Mouse (Mus musculus) limb, embryonic 13.5 days (tissue): Measurements from ENCODE around the gene Llgl2. TPM values are rescaled to one million over a fixed set of nuclear protein-coding genes. Genes with fewer than 3 reads are reported as not detected.

Experiments
- ATAC-seq: fragments of 200-750 bp; cut with Nextera tagmentation; 2 replicates; pipeline ENCODE4 v1.8.0; 2017; ENCODE audit warnings: low read depth, moderate number of reproducible peaks, moderate TSS enrichment; ENCODE audit not compliant: low FRiP score
- H3K27ac ChIP-seq: fragments of 300-500 bp; sonication (generic); 2 replicates; pipeline ENCODE4 v1.5.1; 2015; ENCODE audit warnings: inconsistent platforms, mild to moderate bottlenecking, moderate library complexity
- H3K27me3 ChIP-seq: fragments of 300-500 bp; sonication (generic); 2 replicates; pipeline ENCODE4 v1.6.1; 2015; ENCODE audit warnings: mild to moderate bottlenecking, inconsistent platforms
- H3K36me3 ChIP-seq: fragments of 300-500 bp; sonication (generic); 2 replicates; pipeline ENCODE4 v1.6.1; 2015; ENCODE audit warnings: inconsistent platforms, mild to moderate bottlenecking, moderate library complexity
- H3K4me1 ChIP-seq: fragments of 300-500 bp; sonication (generic); 2 replicates; pipeline ENCODE4 v1.6.1; 2015; ENCODE audit warnings: inconsistent platforms
- H3K4me2 ChIP-seq: fragments of 300-500 bp; sonication (generic); replicated peaks from 2 replicates; pipeline ENCODE4 v1.6.1; 2015; ENCODE audit warnings: inconsistent platforms, mild to moderate bottlenecking, moderate library complexity
- H3K4me3 ChIP-seq: fragments of 300-500 bp; sonication (generic); 2 replicates; pipeline ENCODE4 v1.5.1; 2015; ENCODE audit warnings: moderate library complexity, mild to moderate bottlenecking, inconsistent platforms
- H3K9ac ChIP-seq: fragments of 300-500 bp; sonication (generic); 2 replicates; pipeline ENCODE4 v1.6.1; 2015; ENCODE audit warnings: mild to moderate bottlenecking, inconsistent platforms
- H3K9me3 ChIP-seq: fragments of 300-500 bp; sonication (generic); 2 replicates; pipeline ENCODE4 v1.6.1; 2016; ENCODE audit warnings: inconsistent platforms
- WGBS: fragments of 180-500 bp; shearing (Covaris S2); methylation state at CpG from one replicate; pipeline ENCODE4 v1.1.7; 2015; 5-methylcytosine and 5-hydroxymethylcytosine counted together
- polyA plus RNA-seq: library from polyadenylated mRNA; unstranded; fragments of >200 nt; fragmentation: Nextera tagmentation; extraction: Ambion mirVana; gene quantifications from 2 replicates; pipeline ENCODE4 v1.2.1, GENCODE M21; 2015

Llgl2 gene
- polyA plus RNA-seq, 1 experiment from 2014 or later = 6.0 TPM

GRCm38 (mm10) chr11:115792353-115792752, 31.5 kb upstream of the Llgl2 start:
- 89% methylated on average over 14 of the region's 14 CpGs for WGBS
- no peak for ATAC-seq
- peaks cover 97% of the 10 kb centered on the region for H3K36me3 ChIP-seq
- H3K4me1 ChIP-seq = no peaks in the 10 kb centered on the region
- no peak overlapping the region for H3K4me3 ChIP-seq
- no peak overlapping the region for H3K4me2 ChIP-seq
- H3K27me3 ChIP-seq = no peaks in the 10 kb centered on the region
- H3K9ac ChIP-seq = no peak overlapping the region
- no peak overlapping the region for H3K27ac ChIP-seq
- H3K9me3 ChIP-seq = no peaks in the 10 kb centered on the region

- WGBS = 86% methylated on average over 15 of the region's 15 CpGs
- no peaks in the 10 kb centered on the region for H3K27me3 ChIP-seq
- no peak for ATAC-seq
- H3K27ac ChIP-seq = no peak overlapping the region; the same call in 1 of the 2 replicates
- no peaks in the 10 kb centered on the region for H3K9me3 ChIP-seq
- H3K9ac ChIP-seq = no peak overlapping the region
- no peaks in the 10 kb centered on the region for H3K4me1 ChIP-seq
- H3K4me2 ChIP-seq = no peak overlapping the region
- H3K4me3 ChIP-seq = no peak overlapping the region
- H3K36me3 ChIP-seq = peaks cover 99% of the 10 kb centered on the region
Measured at GRCm38 (mm10) chr11:115796898-115797297, 27.0 kb upstream of the Llgl2 start.

- no peak overlapping the region for H3K4me3 ChIP-seq
- H3K9ac ChIP-seq = no peak overlapping the region
- H3K27me3 ChIP-seq = no peaks in the 10 kb centered on the region
- no peak for ATAC-seq
- peaks cover 99% of the 10 kb centered on the region for H3K36me3 ChIP-seq
- 85% methylated on average over 9 of the region's 9 CpGs for WGBS
- no peaks in the 10 kb centered on the region for H3K4me1 ChIP-seq
- H3K27ac ChIP-seq = no peak overlapping the region
- H3K4me2 ChIP-seq = no peak overlapping the region
- H3K9me3 ChIP-seq = no peaks in the 10 kb centered on the region
Measured at GRCm38 (mm10) chr11:115797665-115798064, 26.2 kb upstream of the Llgl2 start.

- H3K4me2 ChIP-seq = no peak overlapping the region
- no peaks in the 10 kb centered on the region for H3K4me1 ChIP-seq
- no peaks in the 10 kb centered on the region for H3K9me3 ChIP-seq
- H3K4me3 ChIP-seq = no peak overlapping the region
- H3K9ac ChIP-seq = no peak overlapping the region
- no peaks in the 10 kb centered on the region for H3K27me3 ChIP-seq
- ATAC-seq = no peak
- H3K36me3 ChIP-seq = peaks cover 95% of the 10 kb centered on the region
- WGBS = 88% methylated on average over 18 of the region's 18 CpGs
- no peak overlapping the region for H3K27ac ChIP-seq
Measured at GRCm38 (mm10) chr11:115800981-115801380, 22.9 kb upstream of the Llgl2 start.

GRCm38 (mm10) chr11:115803072-115803709, 20.7 kb upstream of the Llgl2 start:
- Histone ChIP-seq H3K9me3 (no peaks in the 10 kb centered on the region), H3K36me3 (peaks cover 94% of the 10 kb centered on the region), H3K4me3 (no peak overlapping the region), H3K4me2 (no peak overlapping the region), H3K27me3 (no peaks in the 10 kb centered on the region), H3K9ac (no peak overlapping the region), H3K4me1 (peaks cover 12% of the 10 kb centered on the region), H3K27ac (no peak overlapping the region)
- WGBS = 91% methylated on average over 24 of the region's 24 CpGs
- ATAC-seq = no peak

- Histone ChIP-seq H3K9ac (no peak overlapping the region), H3K36me3 (peaks cover 84% of the 10 kb centered on the region), H3K27ac (no peak overlapping the region), H3K4me1 (peaks cover 31% of the 10 kb centered on the region), H3K4me3 (no peak overlapping the region), H3K4me2 (no peak overlapping the region), H3K27me3 (no peaks in the 10 kb centered on the region), H3K9me3 (no peaks in the 10 kb centered on the region)
- WGBS = 94% methylated on average over 7 of the region's 7 CpGs
- no peak for ATAC-seq
Measured at GRCm38 (mm10) chr11:115805005-115805404, 18.8 kb upstream of the Llgl2 start.

- whole genome bisulfite sequencing = 91% methylated on average over 10 of the region's 10 CpGs
- no peak overlapping the region for H3K27ac ChIP-seq
- H3K4me3 ChIP-seq = no peak overlapping the region
- H3K27me3 ChIP-seq = no peaks in the 10 kb centered on the region
- no peaks in the 10 kb centered on the region for H3K9me3 ChIP-seq
- ATAC-seq = no peak
- H3K9ac ChIP-seq = no peak overlapping the region
- H3K4me1 ChIP-seq = peaks cover 42% of the 10 kb centered on the region
- no peak overlapping the region for H3K4me2 ChIP-seq
- H3K36me3 ChIP-seq = peaks cover 84% of the 10 kb centered on the region
Measured at GRCm38 (mm10) chr11:115806154-115806553, 17.7 kb upstream of the Llgl2 start.

GRCm38 (mm10) chr11:115807306-115807705, 16.5 kb upstream of the Llgl2 start:
- Histone ChIP-seq H3K36me3 (peaks cover 82% of the 10 kb centered on the region), H3K4me3 (no peak overlapping the region), H3K9me3 (no peaks in the 10 kb centered on the region), H3K27ac (no peak overlapping the region), H3K27me3 (no peaks in the 10 kb centered on the region), H3K4me2 (0 out of 2 replicates have a peak overlapping the region, but pooled peaks have one; percentile 96), H3K4me1 (peaks cover 54% of the 10 kb centered on the region), H3K9ac (no peak overlapping the region)
- ATAC-seq = no peak
- WGBS = 74% methylated on average over 6 of the region's 6 CpGs

GRCm38 (mm10) chr11:115807971-115808370, 15.9 kb upstream of the Llgl2 start:
- no peak for ATAC-seq
- peak overlapping the region; percentile 51; the same call in 1 of the 2 replicates for H3K9ac ChIP-seq
- H3K27ac ChIP-seq = no peak overlapping the region; the same call in 1 of the 2 replicates
- H3K4me2 ChIP-seq = peak overlapping the region; percentile 96
- no peaks in the 10 kb centered on the region for H3K9me3 ChIP-seq
- H3K36me3 ChIP-seq = peaks cover 75% of the 10 kb centered on the region
- H3K27me3 ChIP-seq = no peaks in the 10 kb centered on the region
- H3K4me1 ChIP-seq = peaks cover 59% of the 10 kb centered on the region
- peak overlapping the region; percentile 5; the same call in 1 of the 2 replicates for H3K4me3 ChIP-seq
- 80% methylated on average over 11 of the region's 11 CpGs for WGBS

GRCm38 (mm10) chr11:115808696-115809310, 15.0 kb upstream of the Llgl2 start:
- Histone ChIP-seq H3K27me3 (no peaks in the 10 kb centered on the region), H3K4me3 (peak overlapping the region; percentile 5), H3K4me1 (peaks cover 59% of the 10 kb centered on the region), H3K9ac (peak overlapping the region; percentile 51), H3K9me3 (no peaks in the 10 kb centered on the region), H3K36me3 (peaks cover 67% of the 10 kb centered on the region), H3K27ac (peak overlapping the region; percentile 76), H3K4me2 (peak overlapping the region; percentile 96)
- peak; percentile 14; the same call in 1 of the 2 replicates for ATAC-seq
- WGBS = 27% methylated on average over 10 of the region's 10 CpGs

GRCm38 (mm10) chr11:115809311-115809781, 14.5 kb upstream of the Llgl2 start:
- Histone ChIP-seq H3K4me2 (peak overlapping the region; percentile 96), H3K36me3 (peaks cover 63% of the 10 kb centered on the region), H3K9me3 (no peaks in the 10 kb centered on the region), H3K27me3 (no peaks in the 10 kb centered on the region), H3K4me3 (peak overlapping the region; percentile 5), H3K4me1 (peaks cover 62% of the 10 kb centered on the region), H3K27ac (peak overlapping the region; percentile 76), H3K9ac (peak overlapping the region; percentile 40)
- 80% methylated on average over 8 of the region's 8 CpGs for WGBS
- no peak for ATAC-seq

- Histone ChIP-seq H3K36me3 (peaks cover 53% of the 10 kb centered on the region), H3K9ac (peak overlapping the region; percentile 48; the same call in 1 of the 2 replicates), H3K9me3 (no peaks in the 10 kb centered on the region), H3K27me3 (no peaks in the 10 kb centered on the region), H3K4me2 (peak overlapping the region; percentile 96), H3K4me3 (peak overlapping the region; percentile 93), H3K27ac (peak overlapping the region; percentile 48; the same call in 1 of the 2 replicates), H3K4me1 (peaks cover 66% of the 10 kb centered on the region)
- ATAC-seq = no peak
- 65% methylated on average over 14 of the region's 14 CpGs for WGBS
Measured at GRCm38 (mm10) chr11:115810377-115810776, 13.5 kb upstream of the Llgl2 start.
